18 mouse cellular contexts compared by ENCODE assay signal in genomic region chr12:5303912-5304311, GRCm38 (mm10).
DNase-seq lines count a peak whose midpoint lies in the region; ATAC-seq and TF ChIP-seq lines count a peak whose summit lies in the region.
"Had no signal": no experiment of that assay in that cellular context is flagged by ENCODE, and none has a peak within 500 bp of the region (broad histone marks: within the 10 kb centered on the region; RNA-seq: fewer than 3 reads in every experiment).

No protein-coding gene starts in this region.

- no peak overlapping the region for H3K4me3 ChIP-seq in hindbrain, embryonic 14.5 days (replicated peaks; ENCODE audit: low read length)
- no peak overlapping the region for H3K4me3 ChIP-seq in hindbrain, postnatal 0 days (ENCODE audit: low read length)
- H3K4me3 ChIP-seq: hindbrain, embryonic 15.5 days; limb, embryonic 10.5 days; liver, embryonic 13.5 days; neural tube, embryonic 12.5 days had no signal

- no peak overlapping the region for H3K27ac ChIP-seq in hindbrain, embryonic 14.5 days
- H3K27ac ChIP-seq in hindbrain, postnatal 0 days = no peak overlapping the region
- H3K27ac ChIP-seq: hindbrain, embryonic 15.5 days; limb, embryonic 10.5 days; liver, embryonic 13.5 days; neural tube, embryonic 12.5 days had no signal

- H3K4me1 ChIP-seq in hindbrain, embryonic 14.5 days (replicated peaks; ENCODE audit: control insufficient read depth, insufficient read depth, low read length) = no peaks in the 10 kb centered on the region
- H3K4me1 ChIP-seq in hindbrain, postnatal 0 days (ENCODE audit: insufficient read depth, low read length) = no peaks in the 10 kb centered on the region
- H3K4me1 ChIP-seq: liver, embryonic 13.5 days; neural tube, embryonic 12.5 days had no signal

- TF ChIP-seq CTCF in hindbrain, postnatal 0 days (IDR thresholded peaks at IDR 0.05; ENCODE audit: low read depth) = no peak

- 92% methylated on average over 5 of the region's 5 CpGs for WGBS in hindbrain, embryonic 14.5 days
- 88% methylated on average over 5 of the region's 5 CpGs for WGBS in hindbrain, postnatal 0 days

- no peak for ATAC-seq in cerebellum, adult (ENCODE audit: insufficient number of reproducible peaks, low FRiP score, low TSS enrichment)
- peak; percentile 34; the same call in 1 of the 2 replicates for ATAC-seq in hindbrain, embryonic 14.5 days (ENCODE audit: low FRiP score)
- ATAC-seq in hindbrain, postnatal 0 days = no peak
- ATAC-seq: forebrain, embryonic 14.5 days; Patski had no signal

- H3K9ac ChIP-seq in hindbrain, embryonic 14.5 days = no peak overlapping the region
- no peak overlapping the region for H3K9ac ChIP-seq in hindbrain, postnatal 0 days (replicated peaks; ENCODE audit: low read length)
- H3K9ac ChIP-seq: hindbrain, embryonic 15.5 days; liver, embryonic 13.5 days; neural tube, embryonic 12.5 days had no signal

- no peaks in the 10 kb centered on the region for H3K27me3 ChIP-seq in hindbrain, embryonic 14.5 days (ENCODE audit: control insufficient read depth, insufficient read depth, low read length)
- H3K27me3 ChIP-seq in hindbrain, postnatal 0 days (ENCODE audit: insufficient read depth, low read length) = no peaks in the 10 kb centered on the region
- H3K27me3 ChIP-seq: hindbrain, embryonic 15.5 days; liver, embryonic 13.5 days; neural tube, embryonic 12.5 days; Patski had no signal

- H3K9me3 ChIP-seq in hindbrain, embryonic 14.5 days (ENCODE audit: control insufficient read depth, low read length) = no peaks in the 10 kb centered on the region
- H3K9me3 ChIP-seq in hindbrain, postnatal 0 days (ENCODE audit: low read length) = no peaks in the 10 kb centered on the region
- H3K9me3 ChIP-seq: hindbrain, embryonic 15.5 days; limb, embryonic 10.5 days; liver, embryonic 13.5 days; neural tube, embryonic 12.5 days had no signal

- H3K36me3 ChIP-seq in hindbrain, embryonic 14.5 days (replicated peaks; ENCODE audit: control insufficient read depth, insufficient read depth) = no peaks in the 10 kb centered on the region
- no peaks in the 10 kb centered on the region for H3K36me3 ChIP-seq in hindbrain, postnatal 0 days (ENCODE audit: insufficient read depth, low read length)
- H3K36me3 ChIP-seq: hindbrain, embryonic 15.5 days; limb, embryonic 10.5 days; liver, embryonic 13.5 days; neural tube, embryonic 12.5 days had no signal

- intact Hi-C loops in left cerebral cortex, postnatal 25 days (cut with DNase I) = no loop called here

- no peak overlapping the region for H3K4me2 ChIP-seq in hindbrain, embryonic 14.5 days (replicated peaks)
- H3K4me2 ChIP-seq in hindbrain, postnatal 0 days (ENCODE audit: low read depth, low read length) = no peak overlapping the region
- H3K4me2 ChIP-seq: hindbrain, embryonic 15.5 days; liver, embryonic 13.5 days; neural tube, embryonic 12.5 days had no signal

- DNase-seq in cerebellum, postnatal 10 days = peak; percentile 26 to 31
- DNase-seq in hindbrain, embryonic 14.5 days (ENCODE audit: low spot score) = no peak
- DNase-seq in hindbrain, postnatal 0 days (ENCODE audit: low spot score) = no peak
- peak; percentile 78 to 85 for DNase-seq in lung, adult 18-20 months
- peak; percentile 77 for DNase-seq in skeletal muscle tissue, adult 2 months (ENCODE audit: low read depth, low spot score)
- no peak for DNase-seq in left cerebral cortex, postnatal 25 days (ENCODE audit: low spot score in 2 of 2)
- no peak for DNase-seq in kidney, adult 8-10 months
- DNase-seq: cerebellum, adult 9-11 months; embryo, embryonic 11 days; kidney, adult 9 months; liver, embryonic 13.5 days; thymus, postnatal 4 days had no signal

Comparison
In these comparisons a context has a peak if more than half of its experiments do, and no peak if none do; other contexts are left out.
1. DNase-seq: peak in cerebellum, postnatal 10 days (2 of 2), lung, adult 18-20 months (2 of 2) and skeletal muscle tissue, adult 2 months (single experiment); none in hindbrain, embryonic 14.5 days (single experiment), hindbrain, postnatal 0 days (single experiment), left cerebral cortex, postnatal 25 days (0 of 2) and kidney, adult 8-10 months (0 of 2).